Mouse (Mus musculus): ENCODE data around the gene Msantd1.
"Not testable (repeated sequence)": the region's sequence is repeated elsewhere in the genome, so short reads cannot be mapped to it uniquely, and the experiment has no call there.

Msantd1 gene

DNA sequence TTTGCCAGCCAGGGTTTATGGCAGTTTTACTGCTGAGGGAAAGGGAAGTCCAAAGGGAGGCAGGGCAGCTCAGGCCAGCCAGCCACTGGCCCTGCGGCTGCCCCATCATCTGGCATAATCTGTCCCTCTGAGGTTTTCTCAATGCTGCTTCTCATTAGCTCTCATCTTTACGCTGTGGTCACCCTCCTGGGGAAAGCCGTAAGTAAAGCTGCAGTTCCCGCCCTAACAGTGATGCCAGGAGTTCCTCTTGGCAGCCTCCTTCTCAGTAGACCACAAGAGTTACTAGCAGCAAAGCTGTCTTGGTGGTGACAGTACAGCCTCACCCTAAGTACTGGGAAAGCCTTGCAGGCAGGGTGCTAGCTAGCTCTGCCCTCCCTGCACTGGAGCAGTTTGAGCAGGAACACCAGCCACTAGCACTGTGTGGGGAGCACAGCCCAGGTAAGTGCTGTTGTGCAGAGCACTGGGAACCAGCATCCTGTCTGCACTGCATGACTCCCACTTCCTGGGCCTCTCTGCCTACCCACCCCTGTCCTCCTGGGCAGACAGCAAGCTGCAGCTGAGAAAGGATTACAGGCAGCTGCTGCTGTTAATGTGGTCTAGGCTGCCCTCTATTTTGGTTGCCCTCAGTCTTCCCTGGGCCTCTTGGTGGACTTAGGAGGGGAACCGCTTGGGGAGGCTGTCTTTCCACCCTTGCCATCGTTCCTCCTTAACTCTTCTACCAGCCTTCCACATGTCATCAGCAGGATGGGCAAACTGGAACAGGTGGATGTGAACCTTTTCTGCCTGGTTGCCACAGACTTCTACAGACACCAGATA, at the start of gene Msantd1:
Gene Msantd1 (plus strand): TSS at position 103 of the 816 bp plus-strand sequence.
- no peak for DNase-seq

- DNase-seq, result no peak
These were observed 42.4 kb upstream of the Msantd1 start for GRCm38 (mm10) chr5:34865367-34865766.

- not testable (repeated sequence) for DNase-seq
These were observed 27.5 kb upstream of the Msantd1 start for GRCm38 (mm10) chr5:34880307-34880706.

DNA sequence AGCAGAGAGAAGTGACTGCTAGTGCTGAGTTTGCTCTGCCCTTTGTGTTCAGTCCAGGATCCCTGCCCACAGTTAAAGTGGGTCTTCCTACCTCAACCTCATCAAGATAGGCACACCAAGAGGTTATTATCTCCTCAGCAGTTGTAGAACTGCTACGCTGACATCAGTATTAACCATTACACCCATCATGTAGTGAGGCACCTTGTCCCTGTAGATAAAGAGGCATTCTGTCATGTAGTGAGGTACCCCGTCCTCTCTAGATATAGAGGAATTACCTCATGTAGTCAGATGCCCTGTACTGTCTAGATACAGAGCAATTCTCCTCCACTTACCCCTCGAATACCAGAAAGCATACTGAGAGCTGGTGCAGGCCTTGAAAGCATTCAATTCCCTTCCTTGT, 26.8 kb upstream of the Msantd1 start:
- DNase-seq, result no peak

GRCm38 (mm10) chr5:34885250-34885649, 22.6 kb upstream of the Msantd1 start:
- no peak for DNase-seq

- DNase-seq, result no peak
These were observed 18.6 kb upstream of the Msantd1 start for GRCm38 (mm10) chr5:34889252-34889651.

DNA sequence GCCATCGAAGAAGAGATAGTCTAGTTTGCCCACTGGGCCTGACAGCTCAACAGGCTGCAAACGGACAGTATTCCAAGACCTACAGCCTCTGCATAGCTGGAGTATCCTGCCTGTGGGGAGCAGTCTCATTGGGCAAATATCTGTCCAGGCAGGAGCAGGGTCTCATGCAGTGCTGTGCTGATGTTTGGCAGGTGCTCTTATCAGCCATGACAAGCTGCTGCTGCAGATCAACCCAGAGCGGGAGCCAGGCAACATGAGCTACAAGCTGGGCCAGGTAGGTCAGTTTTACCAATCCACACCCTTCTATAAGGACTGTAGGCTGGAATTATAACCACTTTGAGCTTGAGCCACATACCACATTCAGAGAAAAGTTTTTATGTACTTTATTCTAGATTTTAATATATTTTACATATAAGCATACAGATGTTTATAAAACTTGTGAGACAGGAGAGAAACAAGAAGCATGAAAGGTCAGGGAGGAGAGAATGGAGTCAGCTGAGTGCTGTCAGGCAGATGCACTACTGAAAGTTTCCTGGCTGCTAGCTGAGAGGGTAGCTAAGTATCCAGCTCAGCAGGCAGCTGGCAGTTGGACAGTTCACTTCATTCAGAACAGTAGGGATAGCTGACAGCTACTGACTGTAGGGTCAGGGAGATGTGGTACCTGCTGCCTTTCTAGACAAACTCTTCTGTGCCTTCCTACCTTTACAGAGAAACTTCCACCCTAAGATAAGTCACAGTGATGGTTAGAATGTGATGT, 10.9 kb upstream of the Msantd1 start:
- DNase-seq, result no peak

DNA sequence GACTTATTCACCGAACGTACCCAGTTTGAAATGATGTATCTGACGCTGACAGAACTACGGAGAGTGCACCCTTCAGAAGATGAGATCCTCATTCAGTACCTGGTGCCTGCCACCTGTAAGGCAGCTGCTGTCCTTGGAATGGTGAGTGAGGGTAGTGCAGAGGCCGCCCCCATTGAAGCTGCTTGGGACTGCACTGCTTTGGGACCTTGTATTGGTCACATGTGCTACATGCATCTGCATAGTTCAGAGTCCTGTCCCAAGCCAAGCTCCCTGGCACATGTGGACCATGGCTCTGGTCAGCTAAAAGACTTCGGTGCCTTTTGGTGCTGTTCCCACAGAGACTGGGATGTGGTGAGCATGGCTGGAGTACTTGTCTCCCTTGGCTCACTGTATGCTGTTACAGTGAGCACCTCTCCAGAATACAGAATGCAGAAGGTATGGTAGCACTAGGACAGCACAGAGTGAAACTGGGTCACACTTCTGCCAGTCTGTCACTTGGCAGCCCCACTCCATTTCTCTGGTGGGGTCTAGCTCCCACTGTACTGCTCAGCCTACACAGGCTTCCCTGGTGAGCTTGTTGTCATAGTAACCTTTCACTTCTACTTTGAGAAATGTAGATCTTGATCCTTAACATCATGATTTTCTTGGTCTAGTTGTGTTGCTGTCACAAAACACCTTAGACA, 7.9 kb upstream of the Msantd1 start:
- DNase-seq, result no peak

- DNase-seq, result no peak
These were observed 5.4 kb upstream of the Msantd1 start for GRCm38 (mm10) chr5:34902371-34902770.

DNA sequence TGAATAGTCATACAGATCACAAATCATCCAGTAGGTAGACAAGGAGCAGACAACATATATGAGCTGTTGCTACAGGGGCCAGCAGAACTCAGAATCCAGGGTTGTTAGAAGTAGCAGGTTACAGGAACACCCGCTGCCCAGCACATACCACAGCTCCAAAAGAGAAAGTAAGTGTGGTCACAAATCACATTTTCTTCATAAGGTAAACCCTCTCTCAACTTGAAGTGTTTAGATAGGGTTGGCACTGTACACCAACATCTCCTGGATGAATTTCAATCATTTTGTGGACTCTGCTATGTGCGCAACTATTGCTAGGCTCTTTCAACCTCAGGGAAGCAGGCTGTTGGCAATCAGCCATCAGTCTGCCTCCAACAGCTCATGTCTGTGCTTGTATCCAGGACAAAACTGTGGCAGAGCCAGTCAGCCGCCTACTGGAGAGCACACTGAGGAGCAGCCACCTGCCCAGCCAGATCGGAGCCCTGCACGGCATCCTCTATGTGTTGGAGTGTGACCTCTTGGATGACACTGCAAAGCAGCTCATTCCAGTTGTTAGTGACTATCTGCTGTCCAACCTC, 4.9 kb upstream of the Msantd1 start:
- DNase-seq, result no peak

DNA sequence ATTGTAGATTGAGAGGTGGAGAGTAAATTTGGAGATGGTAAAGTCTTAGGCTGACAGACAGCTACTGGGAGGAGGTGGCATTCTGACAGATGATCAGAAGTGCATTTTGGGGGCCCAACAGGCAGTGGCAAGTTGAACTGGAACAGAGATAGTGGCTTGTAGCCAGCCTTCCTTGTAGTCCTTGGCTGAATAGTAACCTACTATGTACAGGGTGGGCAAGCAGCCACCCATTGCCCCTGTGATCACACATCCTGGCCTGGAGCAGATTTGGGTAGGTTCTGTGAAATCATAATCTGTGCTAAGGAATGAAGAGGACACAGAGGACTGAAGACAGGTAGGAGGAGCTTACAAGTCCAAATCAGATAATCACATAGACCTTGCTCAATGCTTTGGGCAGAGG, 3.4 kb upstream of the Msantd1 start:
- DNase-seq, result no peak

DNA sequence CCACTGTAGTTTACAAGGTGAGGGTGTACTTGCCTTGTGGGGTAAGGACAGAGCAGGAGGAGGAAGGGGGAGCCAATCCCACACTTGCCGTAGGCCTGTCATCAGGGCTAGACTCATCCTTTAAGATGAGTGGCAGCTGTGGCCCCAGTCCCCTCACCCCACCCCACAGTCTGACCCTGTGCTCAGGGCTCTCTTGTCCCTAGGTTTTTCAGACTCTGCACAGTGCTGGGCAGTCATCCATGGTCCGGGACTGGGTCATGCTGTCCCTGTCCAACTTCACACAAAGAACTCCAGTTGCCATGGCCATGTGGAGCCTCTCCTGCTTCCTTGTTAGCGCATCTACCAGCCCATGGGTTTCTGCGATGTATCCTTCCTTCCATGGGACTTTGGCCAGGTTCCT, 582 bp upstream of the Msantd1 start:
- DNase-seq, result no peak

GRCm38 (mm10) chr5:34908726-34909633, 1.2 kb downstream of the Msantd1 start:
- DNase-seq, result no peak

DNA sequence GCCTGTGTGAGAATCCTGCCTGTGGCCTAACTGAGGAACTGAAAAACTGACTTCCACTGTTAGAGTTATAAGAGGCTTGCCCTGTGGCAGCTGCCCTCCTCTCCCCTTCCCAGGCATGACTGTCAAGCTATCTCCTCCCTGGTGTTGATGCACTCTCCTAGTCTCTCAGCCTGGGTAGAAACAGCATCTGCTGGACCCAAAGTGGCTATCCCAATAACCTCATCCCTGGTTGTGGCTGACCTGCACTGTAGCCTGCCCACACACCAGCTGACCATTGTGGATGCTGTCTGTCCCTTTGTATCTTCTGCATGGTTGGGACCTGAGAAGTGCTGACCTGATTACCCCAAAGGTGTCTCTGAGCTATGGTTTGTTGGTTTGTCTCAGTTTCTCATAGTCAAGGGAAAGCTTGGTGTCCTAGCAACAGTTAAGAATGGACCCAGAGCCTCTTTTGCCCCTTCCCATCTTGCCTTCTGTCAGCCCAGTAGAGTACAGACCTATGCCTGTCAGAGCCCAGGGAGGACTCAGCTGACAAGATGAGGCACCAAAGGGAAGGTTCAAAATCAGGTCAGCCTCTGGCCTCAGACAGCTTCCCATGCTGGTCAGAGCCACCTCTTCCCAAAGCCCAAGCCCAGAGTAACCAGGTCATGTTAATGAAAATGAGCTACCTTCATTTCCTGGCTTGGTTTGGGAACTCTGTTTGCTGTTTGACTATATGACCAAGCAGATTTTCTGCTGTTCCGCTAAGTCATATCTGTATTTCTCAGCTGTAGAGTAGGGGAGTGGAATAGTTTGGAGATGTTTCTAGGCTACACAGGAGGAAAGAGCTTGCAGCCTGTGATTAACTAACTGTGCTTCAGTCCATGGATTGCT, 2.1 kb downstream of the Msantd1 start:
- no peak for DNase-seq

- no peak for DNase-seq
These were observed 2.6 kb downstream of the Msantd1 start for GRCm38 (mm10) chr5:34910504-34910815.

DNA sequence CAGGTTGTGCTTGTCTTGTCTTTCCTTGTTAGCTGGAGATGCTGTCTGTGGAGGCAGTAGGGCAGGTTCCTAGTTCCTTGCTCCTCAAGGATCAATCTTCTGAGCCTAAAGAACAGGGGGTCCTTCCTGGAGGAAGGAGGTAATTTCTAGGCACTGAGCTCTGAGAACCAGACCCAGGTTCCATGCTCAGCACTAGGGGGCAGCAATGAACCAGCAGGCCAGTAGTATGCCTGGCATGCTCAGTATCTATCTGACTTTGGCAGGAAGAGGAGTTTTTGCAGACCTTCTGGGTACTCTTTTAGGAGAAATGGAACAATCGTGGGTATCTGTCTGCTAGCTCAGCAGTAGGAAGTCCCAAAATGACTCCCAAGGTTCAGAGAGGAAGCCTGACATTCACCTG, 8.0 kb downstream of the Msantd1 start:
- DNase-seq, result peak in 1 of 2 experiments; percentile 57

GRCm38 (mm10) chr5:34917234-34917655, 9.4 kb downstream of the Msantd1 start:
- no peak for DNase-seq

- DNase-seq, result no peak
These were observed 11.0 kb downstream of the Msantd1 start for GRCm38 (mm10) chr5:34918785-34919184.

DNA sequence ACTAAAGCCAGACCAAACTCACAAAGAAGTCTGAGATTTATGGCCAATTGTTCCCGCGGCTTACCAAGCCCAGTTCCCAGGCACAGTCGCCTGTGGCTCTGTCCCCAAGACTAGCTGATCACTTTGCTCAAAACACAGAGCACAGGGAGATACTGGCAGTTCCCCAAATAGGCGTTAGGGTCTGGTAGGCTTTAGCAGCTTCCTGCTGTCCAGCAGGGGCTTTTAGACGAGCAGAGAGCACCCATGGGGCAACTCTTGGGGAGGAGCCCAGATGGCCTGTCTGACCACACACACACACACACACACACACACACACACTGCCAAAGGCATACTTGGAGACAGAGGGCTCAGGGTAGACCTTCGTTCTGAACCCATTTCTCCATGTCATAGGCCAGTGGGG, 14.7 kb downstream of the Msantd1 start:
- no peak for DNase-seq

DNA sequence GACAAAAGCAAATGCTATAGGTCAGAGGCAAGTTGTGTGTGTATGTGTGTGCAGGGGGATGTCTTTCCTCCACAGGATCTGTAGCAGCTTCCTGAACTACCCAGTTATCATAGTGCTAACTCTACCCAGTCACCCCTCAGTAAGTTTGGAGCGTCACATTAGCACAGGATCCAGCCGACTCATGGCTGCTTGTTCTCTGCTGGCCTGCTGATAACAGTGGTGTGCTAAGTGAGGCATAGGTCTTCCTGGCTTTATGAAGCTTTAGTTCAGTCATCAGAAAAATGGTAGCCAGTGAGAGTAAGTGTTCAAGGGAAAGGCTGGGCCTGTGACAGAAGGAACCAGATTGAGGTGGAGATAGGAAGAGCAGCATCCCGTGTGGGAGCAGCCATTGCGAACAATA, 16.1 kb downstream of the Msantd1 start:
- DNase-seq, result no peak

DNA sequence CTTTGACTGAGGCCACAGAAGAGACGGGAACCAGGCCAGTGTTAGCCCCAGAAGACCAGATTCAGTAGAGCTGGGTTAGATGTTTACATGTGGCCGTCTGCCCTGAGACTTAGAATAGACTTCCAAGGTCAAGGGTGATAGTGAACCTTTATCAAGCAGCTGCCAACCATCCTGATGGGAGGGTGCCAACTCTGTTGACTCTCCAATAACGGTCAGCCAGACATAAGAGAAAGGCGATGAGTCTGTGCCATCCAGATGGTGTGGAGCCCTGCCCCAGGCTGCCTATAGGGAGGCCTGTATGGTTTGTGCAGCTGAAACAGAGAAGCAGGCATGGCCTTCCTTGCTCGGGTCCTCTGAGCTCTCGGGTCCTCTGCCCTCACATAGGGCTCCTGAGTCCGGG, 16.7 kb downstream of the Msantd1 start:
- no peak for DNase-seq

All from spleen, adult 18-20 months (tissue).